Mouse (Mus musculus) liver, postnatal 0 days (tissue): ENCODE data around the gene Dpep1.

Experiments used
- CTCF ChIP-seq: sonication (generic); IDR thresholded peaks from 2 replicates; pipeline ENCODE4 v1.5.1; 2016; ENCODE audit warnings: antibody characterized with exemption, low read depth
- EP300 ChIP-seq: IDR thresholded peaks from 2 replicates; pipeline ENCODE4 v1.6.1; 2016; ENCODE audit warnings: antibody characterized with exemption, low read depth, mild to moderate bottlenecking

- TF ChIP-seq EP300 (no peak), CTCF (no peak)
Measured at GRCm38 (mm10) chr8:123234918-123235519, 49.0 kb downstream of the Dpep1 start.
